Mouse (Mus musculus): ENCODE data around the gene H2al1k. TPM values are rescaled to one million over a fixed set of nuclear protein-coding genes. Genes with fewer than 3 reads are reported as not detected.
"Not testable (repeated sequence)": the region's sequence is repeated elsewhere in the genome, so short reads cannot be mapped to it uniquely, and the experiment has no call there.

H2al1k gene
- total RNA-seq (2021) = not detected

DNA sequence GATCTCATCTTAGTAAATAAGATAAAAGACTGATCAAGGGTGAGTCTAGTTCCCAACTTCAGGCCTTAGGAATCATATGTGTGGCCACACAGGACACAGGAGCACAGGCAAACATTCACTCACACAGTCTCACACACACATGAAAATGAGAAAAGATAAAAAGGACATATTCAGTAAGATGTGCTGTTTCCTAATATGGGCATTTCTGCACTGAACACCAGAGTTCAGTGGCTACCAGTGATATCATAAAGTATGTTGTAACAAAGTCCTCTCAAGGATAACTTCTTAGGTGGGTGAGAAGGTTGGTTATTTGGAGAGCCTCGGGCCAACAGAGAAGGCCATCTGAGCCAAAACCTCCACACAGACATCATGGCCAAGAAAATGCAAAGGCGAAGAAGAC, at the start of gene H2al1k:
Gene H2al1k, plus strand, starts transcription at position 301 of the 400 bp plus-strand sequence.
- not testable (repeated sequence) for DNase-seq

DNA sequence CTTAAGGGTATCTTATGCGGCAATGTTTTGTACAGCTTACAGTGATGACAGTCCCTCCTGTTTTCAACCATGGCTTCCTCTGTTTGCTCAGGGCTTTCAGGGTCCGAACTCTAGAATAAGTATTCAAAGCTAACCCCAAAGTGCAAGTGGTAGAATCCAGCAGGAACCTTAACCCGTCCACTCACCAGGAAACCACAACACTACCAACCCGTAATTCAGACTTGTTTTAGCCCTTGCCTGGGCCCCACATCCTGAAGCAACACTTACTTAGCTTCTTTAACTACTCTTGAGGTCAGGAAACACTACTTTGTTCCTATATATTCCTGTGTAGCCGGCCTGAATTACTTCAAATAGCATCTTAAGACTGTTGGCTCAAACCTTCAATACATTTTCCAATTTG, 47.6 kb upstream of the H2al1k start:
- intact Hi-C loops (cut with DNase I) = no loop called here
- DNase-seq = no peak

More for the DNA sequence above, at the start of gene H2al1k:
- intact Hi-C loops (cut with DNase I) = not testable (repeated sequence)

DNA sequence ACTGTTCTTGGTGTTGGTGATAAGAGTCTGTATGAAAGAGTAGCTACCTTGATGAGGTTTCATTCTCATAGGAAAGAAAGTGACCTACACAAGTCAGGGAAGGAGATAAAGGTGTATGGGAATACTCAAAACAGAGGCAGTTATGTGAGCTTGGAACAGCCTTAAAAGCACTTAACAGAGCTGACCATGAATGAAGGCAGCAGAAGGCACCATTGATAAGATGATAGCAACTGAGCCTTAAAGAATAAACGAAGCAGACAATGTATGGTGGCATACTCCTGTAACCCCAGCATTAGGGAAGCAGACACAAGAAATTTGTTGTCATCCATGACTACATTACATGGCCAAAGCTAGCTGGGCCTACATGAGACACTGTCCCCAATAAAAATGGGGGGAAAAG, 47.0 kb upstream of the H2al1k start:
- intact Hi-C loops (cut with DNase I) = no loop called here
- DNase-seq = no peak

DNA sequence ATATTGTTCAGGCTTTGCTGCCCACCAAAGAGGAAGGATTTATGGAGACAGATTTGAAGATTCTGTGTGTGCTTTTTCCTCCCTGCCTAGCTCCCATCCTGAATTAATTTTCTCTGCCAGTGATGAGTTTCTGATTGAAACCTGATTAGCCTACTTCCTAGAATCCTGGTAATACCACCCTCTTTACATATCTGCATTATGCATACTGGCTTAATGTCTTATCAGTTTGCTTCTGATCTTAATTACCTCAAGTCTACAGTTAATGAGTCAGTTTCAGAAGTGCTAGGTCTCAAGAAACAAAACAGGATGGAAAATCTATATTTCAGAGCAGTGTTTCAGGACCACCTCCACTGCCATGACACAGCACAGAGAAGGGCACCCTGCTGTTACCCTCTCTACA, 34.0 kb upstream of the H2al1k start:
- DNase-seq; intact Hi-C loops (cut with DNase I): not testable (repeated sequence)

- intact Hi-C loops (cut with DNase I); DNase-seq: not testable (repeated sequence)
These were observed 22.5 kb upstream of the H2al1k start for GRCm38 (mm10) chrX:9327954-9328353.

GRCm38 (mm10) chrX:9332366-9332962, 18.0 kb upstream of the H2al1k start:
- DNase-seq; intact Hi-C loops (cut with DNase I): not testable (repeated sequence)

- intact Hi-C loops (cut with DNase I) = not testable (repeated sequence)
- peak; percentile 23 to 71 for DNase-seq
These were observed 17.4 kb upstream of the H2al1k start for GRCm38 (mm10) chrX:9333035-9333434.

DNA sequence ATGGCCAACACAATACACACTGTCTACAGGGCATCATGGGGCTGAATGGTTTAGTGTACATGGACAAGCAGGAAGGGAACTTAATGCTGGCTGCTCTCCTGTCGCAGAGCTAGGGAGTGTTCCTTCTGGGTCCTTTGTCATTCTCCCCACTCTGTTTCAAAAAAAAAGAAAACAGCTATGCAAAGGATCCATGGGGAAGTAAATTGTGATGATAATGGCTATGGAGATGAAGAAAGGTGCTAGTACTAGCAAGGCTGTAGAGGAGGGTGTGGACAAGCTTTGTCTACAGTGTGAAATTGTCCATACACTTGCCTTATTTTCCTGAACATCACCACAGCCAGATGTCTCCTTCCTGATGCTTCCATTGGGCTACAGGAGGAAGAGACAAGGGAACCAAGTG, 15.4 kb upstream of the H2al1k start:
- intact Hi-C loops (cut with DNase I) = not testable (repeated sequence)

GRCm38 (mm10) chrX:9374012-9374411, 23.6 kb downstream of the H2al1k start:
- peak in 1 of 2 experiments; percentile 36 for DNase-seq
- intact Hi-C loops (cut with DNase I) = not testable (repeated sequence)

More for the DNA sequence above, 15.4 kb upstream of the H2al1k start:
- DNase-seq = not testable (repeated sequence)

- intact Hi-C loops (cut with DNase I); DNase-seq: not testable (repeated sequence)
These were observed 25.5 kb downstream of the H2al1k start for GRCm38 (mm10) chrX:9375927-9376326.

Other genes starting within 250 kb of the H2al1k start
- gene 4930402K13Rik, start 246.1 kb upstream of the H2al1k start, total RNA-seq (2021) = not detected
- gene Lancl3, start 150.7 kb upstream of the H2al1k start, total RNA-seq (2021) = 1 to 10 TPM; 4.3 to 4.8 TPM
- not detected for gene Gm14862, start 93.7 kb upstream of the H2al1k start, total RNA-seq (2021)
- gene Xk, start 77.9 kb upstream of the H2al1k start, total RNA-seq (2021) = 1 to 10 TPM; 4.2 to 4.7 TPM
- under 1 TPM in 1 of 2 experiments, not detected in 1; 0.72 TPM for gene H2al1m, start 66.9 kb upstream of the H2al1k start, total RNA-seq (2021)
- 1 to 10 TPM; 3.7 to 3.9 TPM for gene Cybb, start 137.1 kb downstream of the H2al1k start, total RNA-seq (2021)
- gene H2al1o, start 221.8 kb downstream of the H2al1k start, total RNA-seq (2021) = not detected

All from heart, postnatal 10 days (tissue).